Mouse (Mus musculus) ES-Bruce4 (cell line): ENCODE measurements around the gene Calr4.

Source experiments
- CTCF ChIP-seq: IDR thresholded peaks from one replicate; pipeline ENCODE4 v1.8.1; 2011; ENCODE audit warnings: low read depth, low read length
- POLR2A ChIP-seq: IDR thresholded peaks from one replicate; pipeline ENCODE4 v1.8.1; 2011; ENCODE audit warnings: low read length; ENCODE audit not compliant: insufficient read depth

DNA sequence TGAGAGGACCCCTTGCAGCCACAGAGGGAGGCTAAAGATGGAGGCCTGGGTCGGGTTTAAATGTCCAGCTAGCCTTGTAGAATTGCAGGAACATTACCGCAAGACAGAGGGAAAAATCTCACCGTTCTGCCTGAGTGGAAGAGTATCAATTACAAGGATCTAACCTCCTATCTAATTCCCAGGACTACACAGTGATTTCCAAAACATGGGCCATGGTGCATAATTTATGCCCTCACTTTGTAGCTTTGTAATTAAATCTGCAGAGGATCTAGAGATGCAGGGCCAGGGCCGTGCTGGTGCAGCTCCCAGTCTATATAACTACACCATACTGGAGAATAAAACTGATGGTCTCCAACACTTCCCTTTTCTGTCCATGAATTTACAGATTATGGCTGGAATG is 23.4 kb upstream of the Calr4 start:
- no peak for TF ChIP-seq CTCF
- TF ChIP-seq POLR2A: no peak
